Mouse (Mus musculus): ENCODE measurements around the gene Map3k6.

The Map3k6 gene

GRCm38 (mm10) chr4:133256820-133257219, 16.2 kb downstream of the Map3k6 start:
- no peak for DNase-seq

- no peak for DNase-seq
These were observed 16.6 kb downstream of the Map3k6 start for GRCm38 (mm10) chr4:133257230-133257629.

DNA sequence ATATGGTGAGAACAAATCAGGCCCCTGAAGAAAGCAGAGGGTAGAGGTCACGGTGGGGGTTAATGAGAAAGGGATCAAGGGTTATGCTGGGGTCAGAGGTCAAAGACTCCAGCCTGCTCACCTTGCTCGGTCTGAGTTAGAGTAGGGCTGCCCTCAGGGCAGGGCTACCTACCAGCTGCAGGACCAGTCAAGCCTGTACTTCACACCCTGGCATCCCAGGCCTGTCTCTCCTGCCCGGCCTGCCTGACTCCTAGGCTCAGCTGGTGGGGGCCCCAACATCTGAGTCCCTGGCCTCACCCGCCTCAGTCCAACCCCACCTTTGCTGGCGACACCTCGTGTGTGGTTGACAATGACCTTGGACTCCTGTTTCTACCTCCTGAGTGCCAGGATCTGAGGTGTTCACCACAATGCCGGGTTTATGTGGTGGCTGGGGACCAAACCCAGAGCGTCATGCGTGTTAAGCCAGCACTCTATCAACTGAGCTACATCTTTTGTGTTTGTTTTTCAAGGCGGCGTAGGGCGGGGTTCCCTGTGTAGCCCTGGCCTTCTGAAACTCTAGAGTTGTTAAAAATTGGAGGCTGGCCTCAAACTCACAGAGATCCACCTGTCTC, 17.3 kb downstream of the Map3k6 start:
- DNase-seq: no peak

GRCm38 (mm10) chr4:133261641-133262374, 21.2 kb downstream of the Map3k6 start:
- no peak for DNase-seq

DNA sequence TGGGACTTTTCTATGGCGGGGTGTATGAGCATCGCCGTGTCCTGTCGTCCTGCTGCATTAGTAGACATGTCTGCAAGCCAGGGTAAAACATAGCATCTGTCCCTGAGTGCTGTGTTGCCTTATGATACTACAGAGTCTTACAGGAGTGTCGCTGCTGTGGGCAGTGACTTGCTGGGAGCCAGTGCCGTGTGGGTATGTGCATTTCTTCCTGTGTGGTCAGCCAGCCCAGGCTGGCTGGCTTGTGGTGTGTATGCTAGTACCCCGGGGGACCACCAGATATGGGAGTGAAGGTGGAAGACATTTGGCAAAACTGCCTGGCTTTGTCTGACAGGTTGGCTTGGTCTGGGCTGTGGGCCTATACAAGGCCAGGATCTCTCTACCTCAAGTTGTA, 21.8 kb downstream of the Map3k6 start:
- no peak for DNase-seq

DNA sequence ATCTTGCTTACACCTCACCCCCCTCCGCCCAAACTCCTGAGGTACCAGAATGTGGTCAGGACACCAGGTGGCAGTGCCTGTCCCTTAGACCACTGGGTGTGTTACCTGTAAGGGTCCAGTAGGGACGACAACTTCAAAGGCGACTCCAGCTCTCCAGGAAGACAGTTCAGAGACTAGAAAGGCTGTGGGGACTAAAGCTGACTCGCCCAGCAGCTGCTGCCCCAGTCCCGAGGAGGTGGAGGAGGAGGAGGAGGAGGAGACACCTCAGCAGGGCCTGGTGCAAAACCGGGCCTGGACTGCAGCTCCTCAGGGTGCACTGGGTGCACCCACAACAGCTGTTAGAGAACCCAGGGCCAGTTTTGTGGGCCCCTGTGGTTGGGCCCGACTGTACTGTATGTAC, 22.3 kb downstream of the Map3k6 start, which contains the start of gene Sytl1:
Gene Sytl1, minus strand, starts transcription at position 232 of the 400 bp plus-strand sequence.
- no peak for DNase-seq

- DNase-seq: no peak
These were observed 23.1 kb downstream of the Map3k6 start for GRCm38 (mm10) chr4:133263756-133264155.

- DNase-seq: no peak
These were observed 23.9 kb downstream of the Map3k6 start for GRCm38 (mm10) chr4:133264559-133264958.

DNA sequence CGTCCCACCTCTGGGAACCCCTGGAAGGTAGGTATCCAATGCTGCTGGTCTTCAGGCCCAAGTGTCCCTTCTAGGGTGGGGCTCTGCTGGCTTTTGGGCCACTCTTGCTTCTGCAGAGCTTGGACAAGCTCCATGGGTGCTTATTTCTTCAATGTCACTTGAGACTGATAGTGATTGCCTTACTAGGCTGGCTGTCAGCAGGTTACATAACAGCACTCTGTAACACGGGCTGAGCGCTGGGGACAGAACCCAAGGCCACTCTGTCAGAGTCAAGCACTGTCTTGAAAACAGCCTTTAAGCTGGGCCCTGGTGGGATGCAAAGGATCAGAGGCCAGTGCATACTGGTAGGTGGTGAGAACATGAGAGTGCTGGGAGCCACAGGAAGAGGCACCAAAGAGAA, 24.7 kb downstream of the Map3k6 start:
- no peak for DNase-seq

- no peak for DNase-seq
These were observed 25.1 kb downstream of the Map3k6 start for GRCm38 (mm10) chr4:133265759-133266158.

GRCm38 (mm10) chr4:133266248-133266880, 25.7 kb downstream of the Map3k6 start:
- no peak for DNase-seq

- DNase-seq: no peak
These were observed 28.3 kb downstream of the Map3k6 start for GRCm38 (mm10) chr4:133268931-133269330.

DNA sequence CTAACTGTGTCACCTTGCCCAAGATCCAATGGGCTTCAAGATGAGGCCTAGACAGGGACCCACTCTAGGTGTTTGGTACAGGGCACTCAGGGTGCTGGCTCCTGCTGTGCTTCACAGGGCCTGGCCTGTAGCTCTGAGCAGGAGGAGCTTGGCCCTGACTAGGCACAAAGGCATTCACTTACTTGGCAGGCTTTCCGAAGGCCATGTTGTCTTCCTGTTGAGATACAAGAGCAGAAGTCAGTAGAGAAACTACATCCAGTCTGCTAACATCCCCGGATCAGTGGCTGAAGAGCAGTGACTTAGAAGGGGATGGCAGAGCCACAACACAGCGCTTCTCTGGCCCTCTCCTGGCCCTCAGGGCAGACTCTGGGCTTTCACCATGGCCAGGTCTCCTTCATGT, 29.0 kb downstream of the Map3k6 start:
- no peak for DNase-seq

DNA sequence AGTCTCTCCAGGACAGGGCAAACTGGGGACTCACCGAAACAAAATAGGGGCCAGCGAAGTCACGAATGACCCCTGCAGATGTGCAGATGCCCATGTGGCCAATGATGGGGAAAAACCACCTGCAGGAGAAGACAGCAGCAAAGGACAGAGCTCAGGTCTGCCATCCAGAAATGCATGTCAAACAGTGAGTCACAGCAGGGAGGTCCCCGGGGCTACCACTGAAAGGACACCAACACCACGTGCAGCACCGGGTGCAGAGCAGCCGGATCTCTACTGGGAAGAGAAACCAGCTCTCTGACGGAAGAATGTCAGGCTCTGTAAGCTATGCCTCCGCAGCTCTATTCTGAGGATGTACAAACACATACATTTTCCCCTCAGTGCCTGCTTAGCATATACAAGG, 30.3 kb downstream of the Map3k6 start:
- DNase-seq: no peak

- peak; percentile 97 for DNase-seq
These were observed 36.7 kb downstream of the Map3k6 start, which contains the start of gene Tmem222 for GRCm38 (mm10) chr4:133277104-133278026. Gene Tmem222, minus strand, starts transcription at chr4:133277792.

DNA sequence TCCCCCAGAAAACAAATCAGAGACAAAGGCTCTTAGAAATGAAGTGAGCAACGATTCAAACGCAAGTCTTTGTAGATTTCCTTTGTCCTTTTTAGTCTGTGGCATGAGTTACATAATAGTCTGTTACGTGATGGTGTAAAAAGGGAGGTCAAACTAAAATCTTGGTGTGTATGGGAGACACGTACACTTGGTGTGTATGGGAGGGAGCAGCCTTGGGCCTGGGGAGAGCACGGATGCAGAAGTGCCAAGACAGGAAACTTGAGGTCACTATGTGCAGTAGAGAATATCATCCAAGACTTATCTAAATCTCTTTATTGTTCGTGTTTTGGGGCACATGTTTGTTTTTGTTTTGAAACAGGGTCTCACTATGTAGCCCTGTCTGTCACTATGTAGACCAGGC, 37.4 kb downstream of the Map3k6 start:
- DNase-seq: no peak

DNA sequence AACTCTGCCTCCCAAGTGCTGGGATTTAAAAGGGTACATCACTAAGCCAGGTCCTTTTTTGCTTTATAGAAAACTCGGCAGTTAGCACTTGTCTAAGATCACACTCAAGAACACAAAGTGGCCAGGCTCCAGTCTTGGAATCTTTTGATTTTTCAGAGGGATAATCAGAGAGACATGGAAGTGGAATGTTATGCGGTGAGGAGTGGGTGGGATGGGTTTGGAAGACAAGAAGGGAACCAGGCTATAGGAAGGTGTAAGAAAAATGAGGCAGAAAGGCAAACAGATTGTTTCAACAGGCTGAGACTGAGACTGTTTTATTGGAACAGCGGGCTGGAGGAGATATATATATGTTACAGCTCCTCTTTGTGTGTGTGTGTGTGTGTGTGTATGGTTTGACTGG, 37.9 kb downstream of the Map3k6 start:
- DNase-seq: no peak

DNA sequence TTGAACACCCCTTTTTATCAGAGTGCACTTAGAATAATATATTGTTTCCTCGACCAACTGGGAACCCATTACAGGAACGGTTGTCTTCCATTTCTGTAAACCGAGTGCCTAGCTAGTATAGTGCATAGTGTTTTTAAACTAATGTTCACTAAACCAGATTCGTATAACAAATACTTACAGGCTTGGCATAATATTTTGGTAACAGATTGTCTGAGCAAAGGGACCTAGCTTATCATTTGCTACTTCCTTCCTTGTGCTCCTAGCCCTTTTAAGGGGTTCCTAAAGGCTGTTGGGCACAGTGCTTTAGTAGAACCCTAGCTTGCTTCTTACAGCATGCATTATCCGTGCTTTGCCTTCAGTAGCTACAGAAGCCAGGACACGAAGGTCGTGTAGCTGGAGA, 40.9 kb downstream of the Map3k6 start:
- DNase-seq: no peak

DNA sequence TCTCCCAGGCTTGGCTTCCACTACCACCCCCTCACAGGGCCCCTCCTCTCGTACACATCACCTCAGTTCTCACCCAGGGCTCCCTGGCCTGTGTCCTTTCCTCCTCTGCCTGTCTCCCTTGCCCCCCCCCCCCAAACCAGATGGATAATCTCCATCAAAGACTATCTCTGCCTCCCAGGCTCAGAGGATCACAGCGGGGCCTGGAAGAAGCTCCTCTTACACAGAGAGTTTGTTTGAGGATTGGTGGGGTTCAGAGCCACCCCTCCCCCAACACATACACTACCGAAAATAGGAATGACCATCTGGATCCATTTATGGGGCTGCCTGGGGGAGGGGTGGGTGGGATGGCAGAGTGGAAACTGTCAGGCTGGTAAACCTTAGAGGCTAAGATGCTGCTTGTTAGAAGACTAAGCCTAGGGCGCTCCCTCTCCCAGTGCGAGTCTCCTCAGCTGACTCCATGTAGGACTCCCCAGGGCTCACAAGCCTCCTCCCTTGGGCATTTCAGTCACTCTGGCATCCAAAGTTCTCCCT, 41.4 kb downstream of the Map3k6 start:
- DNase-seq: no peak

DNA sequence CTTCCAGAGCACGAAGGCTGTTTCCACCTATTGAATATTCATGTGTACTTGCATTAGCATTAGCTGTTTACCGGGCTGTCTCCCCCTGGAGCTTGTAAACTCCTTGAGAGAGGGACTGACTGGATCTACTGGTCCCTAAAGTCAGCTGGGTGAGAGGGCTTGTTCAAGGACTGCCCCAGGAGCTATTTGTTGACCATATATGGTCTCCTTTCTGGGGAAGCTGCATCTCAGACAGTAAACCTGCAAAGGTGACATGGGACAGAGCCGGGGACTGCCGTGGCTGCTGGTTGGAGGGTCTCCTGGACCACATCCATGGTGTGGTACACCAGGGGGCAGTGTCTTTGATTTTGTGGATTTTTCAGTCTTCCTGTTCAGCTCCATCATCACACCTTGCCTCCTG, 42.0 kb downstream of the Map3k6 start:
- no peak for DNase-seq

GRCm38 (mm10) chr4:133285299-133285698, 44.7 kb downstream of the Map3k6 start:
- DNase-seq: no peak

DNA sequence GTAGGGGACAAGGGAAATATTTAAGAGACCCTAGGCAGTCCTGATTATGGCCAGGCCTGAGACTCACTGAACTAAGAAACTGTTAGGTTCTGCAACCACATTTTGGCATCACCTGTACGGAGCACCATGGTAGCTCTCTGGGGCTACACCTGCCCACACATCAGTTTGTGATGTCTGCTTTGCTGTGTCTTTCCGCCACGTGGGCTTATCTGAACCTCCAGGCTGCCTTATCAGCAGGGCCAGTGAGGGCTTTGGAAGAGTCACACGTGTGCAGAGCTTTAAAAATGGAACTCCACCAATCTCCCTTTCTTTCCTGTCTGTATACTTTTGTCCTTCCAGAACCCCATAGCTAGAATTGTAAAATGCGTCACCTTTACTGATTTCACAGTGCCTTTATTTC, 45.3 kb downstream of the Map3k6 start:
- DNase-seq: no peak
